Mouse (Mus musculus) spleen, adult 10 weeks (tissue): ENCODE data around the gene Olfr1238. TPM values are rescaled to one million over a fixed set of nuclear protein-coding genes. Genes with fewer than 3 reads are reported as not detected.

Experiments used
- polyA plus RNA-seq: library from polyadenylated mRNA; stranded (reverse); fragments of 350-450 nt; fragmentation: Illumina TruSeq; extraction: RNeasy Lipid Tissue Mini Kit (QIAGEN cat#74804); gene quantifications from one replicate; pipeline ENCODE4 v1.2.3, GENCODE M21; 2015; ENCODE audit warnings: low replicate concordance; ENCODE audit not compliant: insufficient read depth

Gene Olfr1238
- not detected for polyA plus RNA-seq

DNA sequence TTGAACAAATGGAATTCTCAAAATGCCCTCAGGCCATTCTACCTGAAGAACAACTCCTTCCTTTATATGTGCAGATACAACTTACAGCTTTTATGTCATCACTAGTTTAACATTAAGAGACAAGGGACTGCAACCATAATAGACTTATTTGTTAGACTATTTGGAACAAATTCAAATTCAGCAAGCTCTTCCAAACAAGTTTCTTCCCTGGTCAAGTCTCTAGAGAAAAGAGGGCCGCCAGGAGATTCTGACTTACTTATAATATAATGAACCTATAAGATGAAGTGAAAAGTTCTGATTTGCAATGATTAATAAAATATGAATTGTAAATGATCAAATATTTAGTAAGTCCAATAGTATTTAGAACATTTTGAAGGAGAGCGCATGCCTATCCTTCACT lies at the start of gene Olfr1238:
Gene Olfr1238, minus strand, starts transcription at position 101 of the 400 bp plus-strand sequence.

DNA sequence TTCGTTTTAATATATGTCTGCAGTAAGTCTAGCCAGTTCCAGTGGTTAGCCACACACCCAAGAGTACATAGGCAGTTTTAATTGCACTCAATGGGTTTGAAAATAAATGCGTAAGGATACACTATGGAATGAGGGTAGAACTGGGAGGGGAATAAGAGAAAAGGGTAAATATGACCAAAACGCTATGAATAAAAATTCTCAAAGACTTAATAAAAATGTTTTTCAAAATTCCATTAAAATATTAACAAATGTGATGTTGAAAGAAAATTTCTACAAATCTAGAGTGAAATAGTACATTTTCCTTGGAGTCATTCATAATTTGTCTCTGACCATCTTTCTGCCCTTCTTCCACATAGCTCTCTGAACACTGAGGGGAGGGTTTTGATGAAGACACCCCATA lies 33.4 kb upstream of the Olfr1238 start, which contains the start of gene Olfr1240:
Gene Olfr1240, minus strand, starts transcription at position 101 of the 400 bp plus-strand sequence.

DNA sequence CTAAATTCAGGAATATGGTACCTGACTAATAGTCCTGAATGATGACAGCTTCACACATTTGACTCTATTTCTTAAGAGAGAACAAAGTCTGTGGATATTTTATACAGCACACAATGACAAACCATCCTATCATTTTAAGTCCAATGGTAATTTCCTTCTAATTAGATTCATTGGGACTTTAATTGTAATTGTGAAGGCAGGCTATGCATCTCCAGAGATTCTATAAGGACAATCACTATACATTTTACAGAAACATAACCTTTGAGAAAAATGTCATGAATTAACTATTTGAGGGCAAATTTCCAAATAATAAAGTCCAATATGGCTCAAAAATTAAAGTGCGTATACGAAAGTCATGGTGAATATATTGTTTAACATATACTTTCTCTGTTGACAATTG lies 10.8 kb upstream of the Olfr1238 start, which contains the start of gene Olfr1239:
Gene Olfr1239, minus strand, starts transcription at position 101 of the 400 bp plus-strand sequence.

GRCm38 (mm10) chr2:89364765-89365164 lies 44.7 kb downstream of the Olfr1238 start, which contains the start of gene Olfr1234:
Gene Olfr1234, minus strand, starts transcription at chr2:89364865.

Other genes with a start within 250 kb of the Olfr1238 start
- not detected for gene Olfr1224-ps1, start 245.6 kb downstream of the Olfr1238 start, polyA plus RNA-seq
- gene Olfr1225, start 235.0 kb downstream of the Olfr1238 start, polyA plus RNA-seq: not detected
- not detected for gene Olfr1226, start 209.6 kb downstream of the Olfr1238 start, polyA plus RNA-seq
- gene Olfr1228, start 155.6 kb downstream of the Olfr1238 start, polyA plus RNA-seq: not detected
- gene Olfr1229, start 121.7 kb downstream of the Olfr1238 start, polyA plus RNA-seq: not detected
- gene Olfr1230, start 112.4 kb downstream of the Olfr1238 start, polyA plus RNA-seq: not detected
- not detected for gene Olfr1231, start 102.6 kb downstream of the Olfr1238 start, polyA plus RNA-seq
- not detected for gene Olfr1232, start 80.0 kb downstream of the Olfr1238 start, polyA plus RNA-seq
- not detected for gene Olfr1233, start 67.3 kb downstream of the Olfr1238 start, polyA plus RNA-seq
- gene Olfr1234, start 44.8 kb downstream of the Olfr1238 start, polyA plus RNA-seq: not detected
- not detected for gene Olfr1239, start 10.7 kb upstream of the Olfr1238 start, polyA plus RNA-seq
- not detected for gene Olfr1240, start 33.3 kb upstream of the Olfr1238 start, polyA plus RNA-seq
- not detected for gene Olfr1241, start 77.5 kb upstream of the Olfr1238 start, polyA plus RNA-seq
- not detected for gene Olfr1242, start 88.7 kb upstream of the Olfr1238 start, polyA plus RNA-seq
- gene Olfr1243, start 121.8 kb upstream of the Olfr1238 start, polyA plus RNA-seq: not detected
- not detected for gene Olfr1245, start 168.8 kb upstream of the Olfr1238 start, polyA plus RNA-seq
- gene Olfr1246, start 183.5 kb upstream of the Olfr1238 start, polyA plus RNA-seq: not detected
- gene Olfr1247, start 204.5 kb upstream of the Olfr1238 start, polyA plus RNA-seq: not detected
- gene Olfr1248, start 208.6 kb upstream of the Olfr1238 start, polyA plus RNA-seq: not detected
- not detected for gene Olfr1249, start 225.3 kb upstream of the Olfr1238 start, polyA plus RNA-seq